Mouse (Mus musculus) layer of hippocampus, adult 6 months (tissue): ENCODE results near the gene Ube3a. TPM values are rescaled to one million over a fixed set of nuclear protein-coding genes. Genes with fewer than 3 reads are reported as not detected.

Experiments
- long read RNA-seq, 2 experiments: library from polyadenylated mRNA; unstranded; transcript quantifications; one replicate each; pipeline ENCODE4 v2.0.0; 2019 to 2020
- polyA plus RNA-seq: library from polyadenylated mRNA; unstranded; fragments of <200 nt; fragmentation: Nextera tagmentation; gene quantifications from 2 replicates; pipeline ENCODE4 v1.2.3, GENCODE M21; 2021

Ube3a gene
- polyA plus RNA-seq: 152 and 165 TPM in 2 replicates
- long read RNA-seq, experiment 1, full-length matches to known transcripts: 61 of 254 reads
- long read RNA-seq, experiment 1, partial matches to known transcripts: 124 of 254 reads
- long read RNA-seq, experiment 1, other reads (novel, unspliced or antisense): 69 of 254 reads
- long read RNA-seq, experiment 2, full-length matches to known transcripts: 576 of 756 reads
- long read RNA-seq, experiment 2, partial matches to known transcripts: 36 of 756 reads
- long read RNA-seq, experiment 2, other reads (novel, unspliced or antisense): 144 of 756 reads

GRCm38 (mm10) chr7:59228045-59228865, at the start of gene Ube3a:
Gene Ube3a (plus strand): TSS chr7:59228750.

